Mouse (Mus musculus) heart, adult 2 months (tissue): ENCODE measurements at regions not wholly inside any gene's neighbourhood (a gene's known extent, or its start where the extent isn't known, plus 50 kb on each side); places are given as distances from the start of the nearest gene placed in this dataset.

ENCODE experiments used
- DNase-seq, 2 experiments: peaks; one replicate each; pipeline ENCODE4 v3.0.0; 2021
- H3K27ac ChIP-seq: fragments of 200-600 bp; 2 replicates; pipeline ENCODE4 v1.8.1; 2022
- H3K27me3 ChIP-seq: fragments of 200-500 bp; 2 replicates; pipeline ENCODE4 v1.6.1; 2012; ENCODE audit warnings: mild to moderate bottlenecking, low read length, inconsistent platforms, mixed read lengths; ENCODE audit not compliant: control insufficient read depth, insufficient read depth
- H3K36me3 ChIP-seq: fragments of 200-500 bp; 2 replicates; pipeline ENCODE4 v1.6.1; 2012; ENCODE audit warnings: low read length, inconsistent platforms; ENCODE audit not compliant: control insufficient read depth, insufficient read depth
- H3K4me1 ChIP-seq: fragments of 200-500 bp; 2 replicates; pipeline ENCODE4 v1.6.1; 2011; ENCODE audit warnings: low read length; ENCODE audit not compliant: control insufficient read depth, insufficient read depth
- H3K4me3 ChIP-seq: fragments of 200-600 bp; 2 replicates; pipeline ENCODE4 v1.8.1; 2022
- H3K79me2 ChIP-seq: fragments of 200-500 bp; replicated peaks from 2 replicates; pipeline ENCODE4 v1.6.1; 2012; ENCODE audit warnings: mild to moderate bottlenecking, inconsistent platforms, low read length, moderate library complexity, mixed read lengths; ENCODE audit not compliant: control insufficient read depth, insufficient read depth
- H3K9ac ChIP-seq: fragments of 200-500 bp; 2 replicates; pipeline ENCODE4 v1.6.1; 2012; ENCODE audit warnings: low read depth, mild to moderate bottlenecking, control low read depth, inconsistent platforms, low read length, mixed read lengths
- CTCF ChIP-seq: fragments of 200-600 bp; IDR thresholded peaks from 2 replicates; pipeline ENCODE4 v1.8.1; 2022; ENCODE audit warnings: antibody characterized with exemption, mild to moderate bottlenecking, moderate library complexity
- EP300 ChIP-seq: fragments of 200-500 bp; IDR thresholded peaks from 2 replicates; pipeline ENCODE4 v1.6.1; 2011; ENCODE audit warnings: low read depth, low read length, control low read depth; ENCODE audit not compliant: insufficient read depth
- POLR2A ChIP-seq: fragments of 200-500 bp; IDR thresholded peaks from 2 replicates; pipeline ENCODE4 v1.6.1; 2011; ENCODE audit warnings: mild to moderate bottlenecking, low read depth, low read length, control low read depth; ENCODE audit not compliant: insufficient read depth
- WGBS: fragments of 180-500 bp; shearing (Covaris S2); methylation state at CpG from one replicate; pipeline ENCODE4 v1.1.7; 2018; 5-methylcytosine and 5-hydroxymethylcytosine counted together
- intact Hi-C: fragments of 180-260 bp; cut with DNase I; formaldehyde crosslinking; loops from one replicate; pipeline ENCODE4 v1.15.1; 2025
- microRNA-seq, 2 experiments: library from miRNA; unstranded; fragments of <30 nt; microRNA quantifications; one replicate each; pipeline ENCODE4 v1.2.0; 2021

DNA sequence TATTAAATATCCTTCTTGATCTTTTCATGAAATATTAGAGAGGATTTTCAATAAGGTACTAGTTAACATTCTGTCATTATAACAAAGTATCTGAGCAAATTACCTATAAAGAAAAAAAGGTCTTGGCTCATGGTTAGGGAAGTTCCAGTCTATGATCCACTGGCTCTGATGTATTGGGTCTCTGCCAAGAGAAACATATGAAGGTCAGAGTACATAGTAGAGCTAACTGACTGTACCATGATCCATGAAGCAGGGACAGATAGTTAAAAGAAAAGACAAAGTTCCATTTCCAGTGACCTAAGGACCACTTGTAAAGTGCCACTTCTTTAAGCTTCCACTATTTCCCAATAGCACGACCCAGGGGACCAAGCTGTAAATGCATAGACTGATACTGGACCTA lies 87.2 kb upstream of the Chrm3 start:
- H3K36me3 ChIP-seq: no peaks in the 10 kb centered on the region
- TF ChIP-seq CTCF (no peak), POLR2A (no peak), EP300 (no peak)
- no peak overlapping the region for H3K27ac ChIP-seq
- H3K4me3 ChIP-seq: no peak overlapping the region
- H3K79me2 ChIP-seq: no peaks in the 10 kb centered on the region
- H3K9ac ChIP-seq: no peak overlapping the region
- intact Hi-C loops: no loop called here
- DNase-seq: no peak
- no peaks in the 10 kb centered on the region for H3K4me1 ChIP-seq
- WGBS: 74% methylated on average over 1 of the region's 1 CpGs
- H3K27me3 ChIP-seq: no peaks in the 10 kb centered on the region

- no peaks in the 10 kb centered on the region for H3K36me3 ChIP-seq
- intact Hi-C loops: no loop called here
- 56% methylated on average over 3 of the region's 3 CpGs for WGBS
- H3K27me3 ChIP-seq: no peaks in the 10 kb centered on the region
- H3K79me2 ChIP-seq: no peaks in the 10 kb centered on the region
- H3K27ac ChIP-seq: no peak overlapping the region
- no peak for DNase-seq
- no peaks in the 10 kb centered on the region for H3K4me1 ChIP-seq
- no peak overlapping the region for H3K9ac ChIP-seq
- no peak overlapping the region for H3K4me3 ChIP-seq
- no peak for TF ChIP-seq POLR2A
- TF ChIP-seq EP300: no peak
- no peak for TF ChIP-seq CTCF
Observed at GRCm38 (mm10) chr13:10445679-10446078, 85.0 kb upstream of the Chrm3 start.

Small RNAs in the stretch of these regions (microRNA-seq; reads per million reads assigned to microRNA genes)
- gene Gm23415: 0 reads per million in 2 experiments
